Mouse (Mus musculus): ENCODE measurements at regions not wholly inside any gene's neighbourhood (a gene's known extent, or its start where the extent isn't known, plus 50 kb on each side); places are given as distances from the start of the nearest gene placed in this dataset.

GRCm38 (mm10) chr6:140297561-140297960, 126.3 kb upstream of the Plekha5 start:
- Histone ChIP-seq H3K36me3 (ENCODE audit: control insufficient read depth, insufficient read depth, low read length, poor library complexity, severe bottlenecking) (no peaks in the 10 kb centered on the region), H3K9me3 (replicated peaks; ENCODE audit: control insufficient read depth, insufficient read depth, low read length, poor library complexity, severe bottlenecking) (no peaks in the 10 kb centered on the region), H3K4me1 (ENCODE audit: control insufficient read depth, insufficient read depth, low read length) (no peaks in the 10 kb centered on the region), H3K27ac (ENCODE audit: insufficient read depth, low read length) (no peak overlapping the region), H3K9ac (ENCODE audit: low read depth, poor library complexity, severe bottlenecking) (no peak overlapping the region), H3K27me3 (ENCODE audit: control insufficient read depth, insufficient read depth, low read length, poor library complexity, severe bottlenecking) (no peaks in the 10 kb centered on the region; the same call in 1 of the 2 replicates), H3K4me3 (ENCODE audit: low read depth, low read length) (no peak overlapping the region)
- TF ChIP-seq POLR2A (IDR thresholded peaks at IDR 0.05; ENCODE audit: insufficient read depth, low read length) = no peak
- no peak for TF ChIP-seq EP300 (IDR thresholded peaks at IDR 0.05; ENCODE audit: insufficient read depth, low read depth, low read length)
- no peak for TF ChIP-seq CTCF (IDR thresholded peaks at IDR 0.05; ENCODE audit: low read depth, low read length)

- Histone ChIP-seq H3K27me3 (ENCODE audit: control insufficient read depth, insufficient read depth, low read length, poor library complexity, severe bottlenecking) (no peaks in the 10 kb centered on the region), H3K9ac (ENCODE audit: low read depth, poor library complexity, severe bottlenecking) (no peak overlapping the region), H3K27ac (ENCODE audit: insufficient read depth, low read length) (no peak overlapping the region), H3K36me3 (ENCODE audit: control insufficient read depth, insufficient read depth, low read length, poor library complexity, severe bottlenecking) (no peaks in the 10 kb centered on the region), H3K9me3 (replicated peaks; ENCODE audit: control insufficient read depth, insufficient read depth, low read length, poor library complexity, severe bottlenecking) (no peaks in the 10 kb centered on the region), H3K4me3 (ENCODE audit: low read depth, low read length) (no peak overlapping the region), H3K4me1 (ENCODE audit: control insufficient read depth, insufficient read depth, low read length) (peaks cover 3% of the 10 kb centered on the region)
- TF ChIP-seq CTCF (IDR thresholded peaks at IDR 0.05; ENCODE audit: low read depth, low read length) = no peak
- no peak for TF ChIP-seq EP300 (IDR thresholded peaks at IDR 0.05; ENCODE audit: insufficient read depth, low read depth, low read length)
- no peak for TF ChIP-seq POLR2A (IDR thresholded peaks at IDR 0.05; ENCODE audit: insufficient read depth, low read length)
Measured at GRCm38 (mm10) chr6:140290109-140290508, 133.7 kb upstream of the Plekha5 start.

GRCm38 (mm10) chr6:140288799-140289198, 135.1 kb upstream of the Plekha5 start:
- H3K36me3 ChIP-seq (ENCODE audit: control insufficient read depth, insufficient read depth, low read length, poor library complexity, severe bottlenecking) = no peaks in the 10 kb centered on the region
- H3K27ac ChIP-seq (ENCODE audit: insufficient read depth, low read length) = no peak overlapping the region
- H3K27me3 ChIP-seq (ENCODE audit: control insufficient read depth, insufficient read depth, low read length, poor library complexity, severe bottlenecking) = no peaks in the 10 kb centered on the region
- H3K4me1 ChIP-seq (ENCODE audit: control insufficient read depth, insufficient read depth, low read length) = peaks cover 3% of the 10 kb centered on the region
- H3K9ac ChIP-seq (ENCODE audit: low read depth, poor library complexity, severe bottlenecking) = no peak overlapping the region
- no peak overlapping the region for H3K4me3 ChIP-seq (ENCODE audit: low read depth, low read length)
- no peak for TF ChIP-seq EP300 (IDR thresholded peaks at IDR 0.05; ENCODE audit: insufficient read depth, low read depth, low read length)
- no peak for TF ChIP-seq CTCF (IDR thresholded peaks at IDR 0.05; ENCODE audit: low read depth, low read length)
- no peak for TF ChIP-seq POLR2A (IDR thresholded peaks at IDR 0.05; ENCODE audit: insufficient read depth, low read length)
- H3K9me3 ChIP-seq (replicated peaks; ENCODE audit: control insufficient read depth, insufficient read depth, low read length, poor library complexity, severe bottlenecking) = no peaks in the 10 kb centered on the region

GRCm38 (mm10) chr6:140282285-140282577, 141.6 kb upstream of the Plekha5 start:
- H3K27ac ChIP-seq (ENCODE audit: insufficient read depth, low read length) = no peak overlapping the region
- TF ChIP-seq CTCF (IDR thresholded peaks at IDR 0.05; ENCODE audit: low read depth, low read length) = no peak
- no peak for TF ChIP-seq EP300 (IDR thresholded peaks at IDR 0.05; ENCODE audit: insufficient read depth, low read depth, low read length)
- no peak for TF ChIP-seq POLR2A (IDR thresholded peaks at IDR 0.05; ENCODE audit: insufficient read depth, low read length)

GRCm38 (mm10) chr6:140281488-140282284, 142.2 kb upstream of the Plekha5 start:
- Histone ChIP-seq H3K27me3 (ENCODE audit: control insufficient read depth, insufficient read depth, low read length, poor library complexity, severe bottlenecking) (no peaks in the 10 kb centered on the region), H3K9ac (ENCODE audit: low read depth, poor library complexity, severe bottlenecking) (no peak overlapping the region), H3K4me1 (ENCODE audit: control insufficient read depth, insufficient read depth, low read length) (peaks cover 1% of the 10 kb centered on the region), H3K9me3 (replicated peaks; ENCODE audit: control insufficient read depth, insufficient read depth, low read length, poor library complexity, severe bottlenecking) (no peaks in the 10 kb centered on the region), H3K4me3 (ENCODE audit: low read depth, low read length) (no peak overlapping the region), H3K36me3 (ENCODE audit: control insufficient read depth, insufficient read depth, low read length, poor library complexity, severe bottlenecking) (no peaks in the 10 kb centered on the region), H3K27ac (ENCODE audit: insufficient read depth, low read length) (no peak overlapping the region)
- TF ChIP-seq CTCF (IDR thresholded peaks at IDR 0.05; ENCODE audit: low read depth, low read length) = no peak
- no peak for TF ChIP-seq POLR2A (IDR thresholded peaks at IDR 0.05; ENCODE audit: insufficient read depth, low read length)
- no peak for TF ChIP-seq EP300 (IDR thresholded peaks at IDR 0.05; ENCODE audit: insufficient read depth, low read depth, low read length)

More at GRCm38 (mm10) chr6:140282285-140282577, 141.6 kb upstream of the Plekha5 start:
- H3K9me3 ChIP-seq (replicated peaks; ENCODE audit: control insufficient read depth, insufficient read depth, low read length, poor library complexity, severe bottlenecking) = no peaks in the 10 kb centered on the region
- no peak overlapping the region for H3K9ac ChIP-seq (ENCODE audit: low read depth, poor library complexity, severe bottlenecking)
- no peaks in the 10 kb centered on the region for H3K27me3 ChIP-seq (ENCODE audit: control insufficient read depth, insufficient read depth, low read length, poor library complexity, severe bottlenecking)
- H3K36me3 ChIP-seq (ENCODE audit: control insufficient read depth, insufficient read depth, low read length, poor library complexity, severe bottlenecking) = no peaks in the 10 kb centered on the region
- peaks cover 1% of the 10 kb centered on the region for H3K4me1 ChIP-seq (ENCODE audit: control insufficient read depth, insufficient read depth, low read length)
- H3K4me3 ChIP-seq (ENCODE audit: low read depth, low read length) = no peak overlapping the region

GRCm38 (mm10) chr6:140280817-140281475, 142.9 kb upstream of the Plekha5 start:
- Histone ChIP-seq H3K36me3 (ENCODE audit: control insufficient read depth, insufficient read depth, low read length, poor library complexity, severe bottlenecking) (no peaks in the 10 kb centered on the region), H3K4me1 (ENCODE audit: control insufficient read depth, insufficient read depth, low read length) (peaks cover 1% of the 10 kb centered on the region), H3K27me3 (ENCODE audit: control insufficient read depth, insufficient read depth, low read length, poor library complexity, severe bottlenecking) (no peaks in the 10 kb centered on the region), H3K4me3 (ENCODE audit: low read depth, low read length) (no peak overlapping the region), H3K9me3 (replicated peaks; ENCODE audit: control insufficient read depth, insufficient read depth, low read length, poor library complexity, severe bottlenecking) (no peaks in the 10 kb centered on the region), H3K27ac (ENCODE audit: insufficient read depth, low read length) (no peak overlapping the region), H3K9ac (ENCODE audit: low read depth, poor library complexity, severe bottlenecking) (no peak overlapping the region)
- TF ChIP-seq EP300 (IDR thresholded peaks at IDR 0.05; ENCODE audit: insufficient read depth, low read depth, low read length) (no peak), CTCF (IDR thresholded peaks at IDR 0.05; ENCODE audit: low read depth, low read length) (no peak), POLR2A (IDR thresholded peaks at IDR 0.05; ENCODE audit: insufficient read depth, low read length) (no peak)

Data from ES-Bruce4 (cell line).